Mouse (Mus musculus) testis, adult 2 months (tissue): ENCODE results near the gene Polr2e.

Source experiments
- CTCF ChIP-seq: fragments of 200-500 bp; IDR thresholded peaks from 2 replicates; pipeline ENCODE4 v1.5.1; 2012; ENCODE audit warnings: low read depth, mild to moderate bottlenecking, inconsistent platforms, low read length, moderate library complexity; ENCODE audit not compliant: control insufficient read depth, insufficient read depth, insufficient replicate concordance
- POLR2A ChIP-seq: fragments of 200-500 bp; IDR thresholded peaks from 2 replicates; pipeline ENCODE4 v1.6.1; 2012; ENCODE audit warnings: low read depth, mild to moderate bottlenecking, inconsistent platforms, low read length, moderate library complexity; ENCODE audit not compliant: control insufficient read depth

DNA sequence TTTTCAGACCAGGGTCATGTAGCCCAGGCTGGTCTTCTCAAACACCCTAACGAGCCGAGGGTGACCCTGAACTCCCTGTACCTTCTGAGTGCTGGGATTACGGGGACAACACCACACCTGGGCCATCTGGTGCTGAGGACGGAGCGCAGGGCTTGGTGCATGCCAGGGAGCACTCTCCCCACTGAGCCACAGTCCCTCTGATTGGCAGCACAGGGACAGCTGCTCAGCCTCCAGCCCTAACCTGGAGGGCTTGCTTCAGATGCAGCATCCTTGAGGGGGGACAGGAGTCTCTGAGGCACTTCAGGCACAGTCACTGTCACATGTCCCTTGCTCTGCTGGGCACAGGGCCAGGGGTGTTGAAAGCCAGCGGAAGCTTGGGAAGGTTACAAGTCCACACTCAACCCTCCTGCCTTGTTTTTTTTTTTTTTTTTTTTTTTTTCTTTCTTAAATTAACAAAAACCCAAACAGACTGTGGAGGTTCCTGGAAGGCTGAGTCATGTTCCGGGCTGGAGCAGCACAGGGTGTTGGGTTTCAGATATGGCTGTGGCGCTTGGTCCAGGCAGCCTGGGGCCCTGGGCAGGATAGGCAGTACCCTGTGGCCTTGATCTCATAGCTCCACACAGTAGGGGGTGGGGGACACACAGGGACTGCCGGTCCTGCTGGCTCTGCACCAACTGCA, 31.4 kb upstream of the Polr2e start:
- TF ChIP-seq POLR2A (no peak), CTCF (no peak)
